Mouse (Mus musculus) common myeloid progenitor, adult 5-6 weeks (primary cell): Measurements from ENCODE around the gene Tead1. TPM values are rescaled to one million over a fixed set of nuclear protein-coding genes. Genes with fewer than 3 reads are reported as not detected.

Experiments used
- ATAC-seq: replicated peaks from 2 replicates; pipeline ENCODE4 v1.8.0; 2016; ENCODE audit warnings: low read depth, mild to moderate bottlenecking, moderate TSS enrichment, inconsistent platforms; ENCODE audit not compliant: poor library complexity, severe bottlenecking
- total RNA-seq: library from RNA; stranded (forward); fragments of 200-1000, 187-1606 nt; gene quantifications from 2 replicates; pipeline ENCODE4 v1.2.3, GENCODE M21; 2017

Gene Tead1
- total RNA-seq, 1 experiment from 2014 or later: not detected

- ATAC-seq: no peak
Measured at GRCm38 (mm10) chr7:112954351-112955102, 275.4 kb downstream of the Tead1 start.

GRCm38 (mm10) chr7:112955103-112955827, 276.1 kb downstream of the Tead1 start:
- peak; percentile 43; the same call in 1 of the 2 replicates for ATAC-seq

GRCm38 (mm10) chr7:112955955-112956354, 276.8 kb downstream of the Tead1 start:
- no peak for ATAC-seq
